Mouse (Mus musculus) spleen, adult 2 months (tissue): Measurements from ENCODE around the gene Scn2b.

Source experiments
- CTCF ChIP-seq: fragments of 200-500 bp; IDR thresholded peaks from 2 replicates; pipeline ENCODE4 v1.5.1; 2011; ENCODE audit warnings: mild to moderate bottlenecking, inconsistent platforms; ENCODE audit not compliant: insufficient read depth, insufficient read length, insufficient replicate concordance; ENCODE audit errors: extremely low read depth
- POLR2A ChIP-seq: fragments of 200-500 bp; IDR thresholded peaks from 2 replicates; pipeline ENCODE4 v1.6.1; 2011; ENCODE audit warnings: low read depth, low read length, inconsistent platforms

DNA sequence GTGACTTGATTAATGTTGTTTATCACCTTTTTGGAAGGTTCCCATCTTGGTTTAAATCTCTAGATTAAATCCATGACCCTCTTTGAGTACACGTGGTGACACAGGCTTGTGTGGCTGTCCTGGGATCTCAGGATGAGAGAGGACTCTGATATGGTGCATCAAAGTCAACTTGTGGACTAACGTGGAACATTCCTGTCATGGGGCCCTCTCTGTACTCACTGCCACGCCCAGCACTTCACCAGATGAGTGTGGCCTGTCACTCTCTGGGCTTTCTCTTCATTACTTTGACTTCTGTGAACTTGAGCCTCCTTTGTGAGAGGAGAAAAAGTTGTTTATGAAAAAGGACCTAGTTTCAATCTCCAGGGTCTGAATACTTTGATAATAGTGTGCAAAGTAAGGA is 45.8 kb upstream of the Scn2b start:
- TF ChIP-seq CTCF: no peak
- TF ChIP-seq POLR2A: no peak
